Mouse (Mus musculus) heart, postnatal 36 days (tissue): ENCODE measurements around the gene Tmem144. TPM values are rescaled to one million over a fixed set of nuclear protein-coding genes. Genes with fewer than 3 reads are reported as not detected.
"Not testable (repeated sequence)": the region's sequence is repeated elsewhere in the genome, so short reads cannot be mapped to it uniquely, and the experiment has no call there.

Experiments used
- DNase-seq, 2 experiments: peaks; one replicate each; pipeline ENCODE4 v3.0.0; 2021 to 2022
- intact Hi-C: fragments of 180-260 bp; cut with DNase I; formaldehyde crosslinking; loops from one replicate; pipeline ENCODE4 v1.15.1; 2025
- total RNA-seq, 2 experiments: library from RNA; stranded (reverse); gene quantifications; 2 replicates each; pipeline ENCODE4 v1.2.3; 2021

Gene Tmem144
- total RNA-seq, 2 experiments from 2014 or later, result 12.2 to 13.4 TPM

DNA sequence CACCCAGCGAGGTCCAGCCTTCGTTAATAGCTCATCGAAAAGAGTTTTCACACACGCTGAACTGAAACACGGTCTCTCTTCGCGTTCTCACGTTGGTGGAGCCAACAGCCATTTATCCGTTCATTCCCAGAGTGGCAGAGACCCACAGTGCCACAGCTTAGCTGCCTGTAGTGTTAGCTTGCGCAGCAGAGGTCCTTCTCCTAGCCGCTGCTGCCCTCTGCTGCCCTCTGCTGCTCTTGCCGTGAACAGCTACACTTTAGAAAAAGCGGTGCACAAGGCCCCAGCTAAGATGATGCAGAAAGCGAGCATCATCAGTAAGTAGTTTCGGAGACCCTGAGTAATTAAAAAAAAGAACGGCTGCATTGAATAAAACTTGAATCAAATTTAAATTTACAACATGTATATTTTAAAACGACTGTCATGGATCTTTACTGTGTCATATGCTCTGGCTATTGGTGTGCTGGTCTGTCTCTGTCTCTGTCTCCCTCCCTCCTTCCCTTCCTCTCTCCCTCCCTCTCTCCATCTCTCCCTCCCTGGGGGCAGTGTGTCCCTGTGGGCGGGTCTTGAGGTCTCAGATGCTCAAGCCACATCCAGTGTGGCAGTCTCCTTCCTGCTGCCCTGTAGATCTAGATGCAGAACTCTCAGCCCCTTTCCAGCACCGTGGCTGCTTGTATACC lies 38.6 kb downstream of the Tmem144 start:
- DNase-seq, result peak; percentile 64 to 76
- intact Hi-C loops, result no loop called here

DNA sequence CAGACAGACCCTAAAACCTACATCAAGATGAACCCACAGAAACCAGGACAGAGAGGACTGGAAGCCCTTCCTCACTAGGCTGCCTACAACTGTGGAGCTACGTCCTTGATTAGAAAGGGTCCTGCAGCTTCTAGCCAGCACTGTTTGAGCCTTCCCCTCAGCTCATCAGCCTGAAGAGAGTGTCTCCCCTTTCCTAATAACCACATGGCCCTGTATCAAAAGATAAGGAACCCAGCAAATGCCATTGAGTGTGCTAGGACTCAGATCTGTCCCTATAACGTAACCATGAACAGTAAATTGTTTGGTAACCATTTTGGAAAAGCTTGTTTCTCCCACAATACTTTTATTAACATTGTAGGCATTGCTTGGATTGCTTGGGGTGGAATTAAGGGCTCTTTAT lies 40.5 kb downstream of the Tmem144 start:
- intact Hi-C loops, result no loop called here
- no peak for DNase-seq

DNA sequence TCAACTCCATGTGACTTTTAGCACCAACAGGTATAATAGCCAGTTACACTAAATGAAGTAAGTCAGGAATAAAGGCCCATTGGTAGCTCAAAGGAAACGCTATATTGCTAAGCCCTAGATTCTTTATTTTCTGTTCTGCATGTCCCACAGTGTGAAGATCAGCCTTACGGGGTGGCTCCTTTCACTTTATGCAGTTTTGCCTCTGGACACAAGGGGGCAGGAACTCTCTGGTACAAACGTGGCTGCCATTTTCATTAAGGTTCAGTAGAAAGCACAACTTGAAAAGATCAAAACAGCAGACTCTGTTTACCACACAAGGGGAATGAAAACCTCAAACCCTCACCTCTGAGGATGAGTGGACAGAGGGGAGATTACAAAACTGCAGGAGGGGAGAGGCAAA lies 40.9 kb downstream of the Tmem144 start:
- intact Hi-C loops, result no loop called here
- peak in 1 of 2 experiments; percentile 20 for DNase-seq

DNA sequence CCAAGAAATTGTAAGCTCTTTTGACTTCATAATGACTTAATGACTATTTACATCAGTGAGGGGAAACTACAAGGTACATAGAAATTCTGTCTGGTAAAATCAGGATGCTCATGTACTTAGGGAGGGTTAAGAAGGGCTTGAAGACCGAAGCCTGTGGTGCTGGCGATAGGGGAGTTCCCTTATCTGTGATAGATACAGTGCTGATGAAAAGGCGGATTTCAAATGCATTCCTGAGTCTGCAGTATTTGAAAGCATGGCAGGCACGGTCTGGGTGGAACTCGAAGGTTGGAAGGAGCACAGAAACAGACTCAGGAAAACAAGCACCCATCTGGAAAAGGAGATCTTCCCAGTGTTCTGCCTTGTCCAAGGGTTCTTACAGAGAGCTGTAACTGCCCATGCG lies 42.0 kb downstream of the Tmem144 start:
- intact Hi-C loops, result no loop called here
- no peak for DNase-seq

DNA sequence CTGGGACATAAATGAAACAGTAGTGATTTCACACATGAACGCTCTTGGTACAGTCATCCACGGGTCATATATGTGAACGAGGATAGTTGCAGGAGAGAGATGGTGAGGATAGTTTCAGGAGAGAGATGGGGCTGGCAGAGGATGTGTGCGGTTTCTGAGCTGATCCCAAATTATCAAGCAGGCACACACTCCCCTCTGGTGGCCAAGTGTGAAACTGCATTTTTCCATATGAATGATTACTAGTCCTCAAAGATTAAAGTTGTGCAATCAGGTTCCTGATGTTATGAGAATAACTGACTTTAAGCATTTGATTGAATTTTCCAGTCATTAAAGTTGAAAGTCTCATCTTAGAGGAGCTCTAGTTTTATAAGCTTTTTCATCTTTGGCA lies 43.4 kb downstream of the Tmem144 start:
- DNase-seq, result peak; percentile 45 to 65
- intact Hi-C loops, result loop anchor here (1.0 to 10.0 kb wide), 4 partner anchors 64 to 852 kb away; no protein-coding TSS in a partner anchor

DNA sequence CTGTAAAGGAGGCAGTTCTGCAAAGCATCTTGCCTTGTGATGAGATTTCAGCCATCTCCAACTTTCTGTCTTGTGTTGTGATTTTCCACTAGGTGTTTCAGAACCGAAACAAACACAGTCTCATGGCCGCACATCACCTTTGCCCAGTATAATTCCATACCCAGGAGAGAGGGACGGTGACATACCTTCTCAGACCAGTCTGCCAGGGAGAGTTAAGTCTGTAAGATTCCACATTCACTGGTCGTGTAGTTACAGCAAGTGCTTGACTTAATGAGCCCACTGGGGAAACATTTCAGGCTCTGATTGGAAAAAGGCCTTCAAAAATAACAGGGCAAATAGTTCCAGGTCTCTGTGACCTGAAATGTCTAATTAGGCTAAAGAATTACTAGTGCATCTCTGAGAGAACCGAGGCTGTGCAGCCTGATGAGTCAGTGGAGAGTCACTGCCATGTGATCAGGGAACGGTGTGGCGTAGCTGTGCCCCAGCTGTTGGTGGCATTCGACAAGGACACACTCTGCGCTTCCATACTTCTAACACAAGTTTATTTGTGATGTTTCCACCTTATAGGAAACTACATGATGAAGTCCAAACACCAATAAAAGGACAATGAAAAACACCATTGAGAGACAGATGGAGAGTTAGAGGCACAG lies 43.9 kb downstream of the Tmem144 start:
- intact Hi-C loops, result loop anchor here (1.0 to 10.0 kb wide), 4 partner anchors 64 to 852 kb away; no protein-coding TSS in a partner anchor
- no peak for DNase-seq

DNA sequence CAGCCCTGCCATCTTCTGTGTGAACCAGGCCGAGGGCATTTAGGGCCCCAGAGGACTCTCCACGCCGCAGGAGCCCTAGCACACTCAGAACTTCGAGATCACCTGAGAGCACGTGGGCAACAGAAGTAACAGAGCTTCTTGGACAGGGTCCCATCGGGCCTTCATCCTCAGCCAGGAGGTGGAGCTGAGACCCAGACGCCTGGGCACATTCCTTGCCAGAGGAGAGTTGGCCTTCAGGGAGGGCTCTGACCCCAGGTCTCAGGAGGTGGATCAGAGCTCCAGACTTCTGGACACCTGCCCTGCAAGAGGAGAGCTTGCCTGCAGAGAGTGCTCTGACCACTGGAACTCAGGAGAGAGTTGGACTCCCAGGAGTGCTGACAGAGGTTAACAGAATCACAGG lies 51.8 kb downstream of the Tmem144 start:
- intact Hi-C loops, result loop anchor here (10.0 kb wide), 1 partner anchor 56 kb away; no protein-coding TSS in a partner anchor
- not testable (repeated sequence) for DNase-seq

DNA sequence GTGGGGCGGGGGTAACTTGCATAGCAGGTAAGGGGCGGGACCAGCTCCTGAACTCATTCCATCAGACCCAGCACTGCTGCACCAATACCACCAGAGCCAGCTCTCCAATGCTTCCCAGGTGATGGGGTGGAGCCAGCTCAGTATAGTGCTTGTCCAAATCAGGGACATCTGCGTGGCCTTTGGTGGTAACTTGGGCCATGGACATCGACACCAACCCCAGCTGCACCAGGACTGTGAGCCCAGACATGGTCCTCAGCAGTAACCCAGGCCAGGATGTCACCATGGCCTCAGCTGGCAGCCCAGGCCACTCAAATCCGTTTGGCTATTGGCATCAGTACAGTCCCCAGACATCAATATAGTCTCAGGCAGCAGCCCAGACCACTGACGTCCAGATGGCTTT lies 60.3 kb downstream of the Tmem144 start:
- no peak for DNase-seq
- intact Hi-C loops, result no loop called here

DNA sequence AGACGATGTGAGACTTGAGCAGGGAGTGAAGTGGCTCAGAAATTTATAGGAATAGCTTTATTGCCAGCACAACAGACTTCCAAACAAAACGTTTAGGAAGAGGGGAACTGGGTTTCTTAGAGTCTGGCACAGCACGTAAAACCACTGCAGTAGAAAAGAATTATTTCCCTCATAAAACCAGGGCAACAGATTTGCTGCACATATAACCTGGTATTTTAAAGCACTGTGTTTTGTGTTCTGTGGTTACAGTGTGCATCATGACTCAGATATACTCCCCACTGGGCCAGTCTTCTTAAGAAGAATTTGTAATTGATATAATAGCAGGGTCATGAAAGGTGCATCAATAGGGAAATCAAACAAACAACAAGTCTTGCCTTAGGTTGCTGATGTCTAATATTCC lies 62.2 kb downstream of the Tmem144 start:
- intact Hi-C loops, result no loop called here
- DNase-seq, result no peak

DNA sequence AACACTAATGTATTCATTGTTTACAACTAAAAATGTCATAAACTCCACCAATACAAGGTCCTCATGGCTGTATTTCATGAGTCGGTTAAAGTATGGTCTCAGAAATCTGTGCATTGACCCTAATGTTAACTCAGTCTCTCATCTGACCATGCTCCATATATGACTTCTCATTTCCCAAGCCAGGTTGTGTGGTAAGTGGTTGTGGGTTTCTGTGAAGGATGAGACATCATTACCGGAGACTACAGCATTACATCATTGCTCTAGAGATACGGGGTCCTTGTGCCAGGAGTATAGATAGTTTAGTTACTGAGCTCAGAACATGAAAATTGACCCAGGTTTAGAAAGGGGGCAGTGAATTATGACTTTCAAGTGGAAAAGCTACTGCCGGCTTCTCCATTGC lies 63.0 kb downstream of the Tmem144 start:
- no peak for DNase-seq
- intact Hi-C loops, result no loop called here

DNA sequence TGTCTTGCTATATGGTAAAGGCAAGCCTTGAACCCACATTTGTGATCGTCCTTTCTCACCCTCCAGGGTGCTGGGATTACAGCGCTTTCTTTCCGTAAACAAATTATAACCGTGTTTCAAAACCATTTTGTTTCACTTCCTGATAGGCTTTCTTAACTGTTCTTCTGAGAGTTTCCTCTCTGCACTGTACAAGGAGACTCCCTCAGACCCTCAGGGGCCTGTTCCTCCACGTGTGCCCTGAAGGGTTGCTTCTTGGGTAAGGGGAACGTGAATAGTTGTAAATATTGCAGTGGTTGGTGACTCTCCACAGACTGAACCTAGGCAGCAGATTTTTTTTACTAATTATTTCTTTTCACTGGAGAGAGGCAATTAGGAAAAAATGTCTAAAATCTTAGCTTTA lies 63.6 kb downstream of the Tmem144 start:
- DNase-seq, result no peak
- intact Hi-C loops, result no loop called here

DNA sequence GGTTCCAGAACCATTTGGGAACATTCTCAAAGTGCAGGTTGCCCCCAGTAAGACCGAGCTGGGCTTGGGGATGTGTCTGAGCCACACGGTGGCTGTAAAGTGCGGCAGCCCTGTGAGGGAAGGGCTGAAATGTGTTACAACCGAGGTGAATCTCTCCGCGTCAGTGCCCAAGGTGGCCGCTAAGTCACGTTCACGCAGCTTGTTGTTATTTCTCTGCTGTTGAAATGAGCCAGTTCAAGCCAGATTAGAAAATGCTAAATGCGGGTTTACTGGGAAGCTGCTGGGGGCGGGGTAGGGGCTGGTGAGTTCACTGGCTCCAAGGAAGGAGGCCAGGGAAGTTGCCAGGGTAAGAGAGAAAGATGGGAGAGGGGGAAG lies 68.2 kb downstream of the Tmem144 start:
- DNase-seq, result no peak
- intact Hi-C loops, result no loop called here

DNA sequence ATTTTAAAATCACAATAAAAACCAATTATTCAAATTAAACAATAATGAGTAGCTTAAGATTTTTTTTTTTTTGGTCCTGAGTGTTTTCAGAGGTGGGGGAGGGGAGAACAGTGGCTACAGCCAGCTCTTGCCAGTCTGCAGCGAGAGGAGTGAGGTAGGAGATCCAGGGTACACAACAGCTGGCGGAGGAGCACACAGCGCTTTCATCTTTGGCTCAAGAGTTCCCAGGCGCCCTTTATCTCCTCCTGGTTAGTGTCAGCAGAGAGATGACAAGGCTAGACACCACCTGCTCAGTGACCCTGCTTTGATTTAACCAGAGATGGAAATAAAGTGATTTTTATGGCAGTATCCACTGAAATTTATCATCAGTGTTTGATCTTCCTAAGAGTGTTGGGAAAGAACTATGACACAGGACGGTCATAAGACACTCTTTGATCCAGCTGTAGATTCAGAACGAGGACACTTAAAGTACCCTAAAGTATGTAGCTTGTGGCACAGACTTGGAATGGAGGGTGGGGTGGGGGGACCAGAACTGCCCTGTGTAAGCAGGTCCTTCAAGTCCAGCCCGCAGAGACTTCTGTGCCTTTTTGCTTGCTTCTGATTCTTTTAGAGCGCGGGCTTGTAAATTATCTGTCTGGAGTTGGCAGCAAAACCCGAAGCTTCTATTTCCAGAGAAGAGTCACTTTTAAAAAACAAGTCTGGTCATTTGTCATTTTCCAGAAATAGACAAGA lies 68.8 kb downstream of the Tmem144 start:
- intact Hi-C loops, result no loop called here
- DNase-seq, result peak in 1 of 2 experiments; percentile 13

DNA sequence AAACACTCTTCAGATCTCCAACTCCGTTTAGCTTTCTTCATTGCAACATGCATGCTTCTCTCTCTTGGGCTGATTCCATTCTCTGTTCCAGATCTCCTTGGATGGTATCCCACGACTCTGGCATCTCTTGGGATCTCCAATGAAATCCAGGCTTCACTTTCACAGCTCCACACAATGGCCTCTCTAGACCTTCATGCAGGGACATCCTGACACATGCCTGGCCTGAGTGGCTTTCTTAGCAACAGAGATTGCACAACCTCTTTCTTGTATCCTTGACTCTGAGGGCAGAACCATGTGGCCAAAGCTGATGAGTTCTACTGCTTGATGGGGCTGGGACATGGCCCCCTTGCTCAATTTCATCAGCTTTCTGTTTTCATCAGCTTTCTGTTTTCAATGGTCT lies 79.9 kb downstream of the Tmem144 start:
- no peak for DNase-seq
- intact Hi-C loops, result no loop called here

Other genes starting within 250 kb of the Tmem144 start
- gene 4930579G24Rik, start 223.7 kb downstream of the Tmem144 start, total RNA-seq, result 1 to 10 TPM; 2.2 to 2.6 TPM
- 100 to 1,000 TPM; 564 to 620 TPM for gene Etfdh, start 223.3 kb downstream of the Tmem144 start, total RNA-seq
- 1 to 10 TPM; 1.4 to 2.1 TPM for gene Rxfp1, start 114.9 kb downstream of the Tmem144 start, total RNA-seq
- 10 to 100 TPM; 18.5 to 19.7 TPM for gene Fam198b, start 31.8 kb upstream of the Tmem144 start, total RNA-seq